Mouse (Mus musculus): ENCODE results near the gene Maml3.

GRCm38 (mm10) chr3:52078763-52079162, 26.1 kb downstream of the Maml3 start:
- TF ChIP-seq POLR2A (IDR thresholded peaks at IDR 0.05; ENCODE audit: borderline replicate concordance, low read depth, low read length), result no peak
- TF ChIP-seq CTCF (IDR thresholded peaks at IDR 0.05; ENCODE audit: low read depth, low read length), result no peak
